Mouse (Mus musculus): ENCODE results near the gene Ebf4.

Ebf4 gene

DNA sequence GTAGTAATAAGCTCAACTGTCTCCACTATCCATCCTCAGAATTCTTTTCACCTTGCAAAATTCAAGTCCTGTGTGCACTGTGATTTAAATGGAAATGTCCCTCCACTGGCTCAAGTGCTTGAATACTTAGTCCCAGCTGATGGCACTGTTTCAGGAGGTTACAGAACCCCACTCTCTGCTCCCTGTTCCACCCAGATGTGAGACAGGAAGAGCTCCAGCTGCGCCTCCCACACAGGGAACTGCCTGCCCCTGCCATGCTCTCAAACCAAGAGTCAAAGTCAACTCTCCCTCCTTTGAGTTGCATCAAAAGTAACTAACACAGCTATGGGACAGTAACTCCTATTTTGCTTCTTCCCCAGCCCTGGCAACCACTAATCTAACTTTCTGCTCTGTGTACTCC is 91.2 kb downstream of the Ebf4 start:
- no peak for DNase-seq

DNA sequence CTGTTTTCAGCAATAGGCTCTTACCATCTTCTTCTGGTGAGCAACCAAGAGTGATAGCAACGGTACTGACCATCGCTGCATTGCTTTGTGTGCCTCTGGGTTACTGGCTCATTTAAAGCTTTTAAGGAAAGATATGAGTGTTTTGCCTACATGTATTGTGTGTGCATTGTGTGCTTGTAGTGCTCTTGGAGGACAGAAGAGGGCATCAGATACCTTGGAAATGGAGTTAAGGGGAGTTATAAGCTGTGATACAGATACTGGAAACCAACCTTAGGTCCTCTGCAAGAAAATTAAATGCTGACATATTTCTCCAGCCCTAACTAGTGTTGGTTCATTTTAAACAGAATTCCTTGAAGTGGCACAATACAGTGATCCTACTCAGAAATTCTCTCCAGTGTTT is 93.8 kb downstream of the Ebf4 start:
- no peak for DNase-seq

DNA sequence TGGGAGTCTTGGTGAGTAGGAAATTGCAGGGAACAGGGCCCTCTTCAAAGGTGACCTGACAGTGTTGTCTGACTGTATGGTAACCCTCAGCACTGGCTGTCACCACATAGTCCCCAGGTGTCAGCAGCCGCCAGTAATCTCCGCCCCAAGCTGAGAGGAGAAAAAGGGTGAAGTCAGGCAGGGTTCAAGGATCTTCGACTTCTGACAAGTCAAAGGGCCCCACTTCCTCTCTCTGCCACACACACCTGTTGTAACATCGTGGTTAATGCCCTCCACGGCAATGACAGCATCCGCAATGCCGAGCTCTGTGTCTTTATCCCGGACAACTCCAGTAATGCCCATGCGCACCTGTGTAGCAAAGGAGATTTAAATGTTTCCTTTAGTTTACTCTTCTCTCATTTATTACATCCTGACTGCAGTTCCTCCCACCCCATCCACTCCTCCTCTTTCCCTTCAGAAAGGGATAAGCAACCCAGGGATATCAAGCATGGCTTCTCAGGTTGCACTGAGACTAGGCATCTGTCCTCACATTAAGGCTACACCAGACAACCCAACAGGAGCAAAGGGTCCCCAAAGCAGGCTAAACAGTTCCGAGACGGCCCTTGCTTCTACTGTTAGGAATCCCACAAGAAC is 96.1 kb downstream of the Ebf4 start:
- DNase-seq, result no peak

DNA sequence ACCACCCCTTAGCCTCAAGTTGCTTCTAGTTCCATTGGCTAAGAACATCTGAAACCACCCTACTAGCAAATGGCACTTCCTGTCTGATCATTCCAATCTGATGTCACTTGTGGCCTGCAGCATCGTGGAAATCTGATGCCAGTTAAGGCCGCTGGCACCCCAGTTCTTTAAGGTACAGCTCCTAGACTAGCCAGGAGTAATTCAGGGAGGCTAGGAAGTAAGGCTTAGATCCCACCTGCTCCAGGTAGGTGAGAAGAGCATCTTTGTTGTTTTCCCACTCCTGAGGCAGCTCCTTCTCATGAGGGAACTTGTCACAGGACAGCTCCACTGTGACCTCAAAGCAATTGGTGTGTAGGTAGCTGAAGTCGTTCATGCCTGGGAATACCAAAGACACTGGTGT is 97.9 kb downstream of the Ebf4 start:
- no peak for DNase-seq

DNA sequence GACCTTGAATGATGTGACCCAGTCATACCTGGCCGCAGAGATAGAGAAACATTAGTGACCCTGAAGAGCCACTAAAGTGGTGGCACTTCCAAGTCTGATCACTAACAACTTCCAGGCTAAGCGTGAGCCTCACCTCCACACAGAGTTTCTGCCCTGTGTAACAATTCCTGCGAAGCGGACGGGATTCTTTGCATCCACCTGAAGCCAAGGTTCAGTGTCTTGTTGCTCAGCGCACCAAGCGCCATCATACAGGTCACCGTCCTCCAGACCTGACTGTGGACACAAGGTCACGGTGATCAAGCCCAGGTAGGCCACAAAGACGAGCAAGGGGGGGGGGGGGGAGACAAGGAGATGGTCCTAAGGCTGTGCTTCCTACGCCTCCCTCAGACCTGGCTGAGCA is 100.7 kb downstream of the Ebf4 start:
- no peak for DNase-seq

DNA sequence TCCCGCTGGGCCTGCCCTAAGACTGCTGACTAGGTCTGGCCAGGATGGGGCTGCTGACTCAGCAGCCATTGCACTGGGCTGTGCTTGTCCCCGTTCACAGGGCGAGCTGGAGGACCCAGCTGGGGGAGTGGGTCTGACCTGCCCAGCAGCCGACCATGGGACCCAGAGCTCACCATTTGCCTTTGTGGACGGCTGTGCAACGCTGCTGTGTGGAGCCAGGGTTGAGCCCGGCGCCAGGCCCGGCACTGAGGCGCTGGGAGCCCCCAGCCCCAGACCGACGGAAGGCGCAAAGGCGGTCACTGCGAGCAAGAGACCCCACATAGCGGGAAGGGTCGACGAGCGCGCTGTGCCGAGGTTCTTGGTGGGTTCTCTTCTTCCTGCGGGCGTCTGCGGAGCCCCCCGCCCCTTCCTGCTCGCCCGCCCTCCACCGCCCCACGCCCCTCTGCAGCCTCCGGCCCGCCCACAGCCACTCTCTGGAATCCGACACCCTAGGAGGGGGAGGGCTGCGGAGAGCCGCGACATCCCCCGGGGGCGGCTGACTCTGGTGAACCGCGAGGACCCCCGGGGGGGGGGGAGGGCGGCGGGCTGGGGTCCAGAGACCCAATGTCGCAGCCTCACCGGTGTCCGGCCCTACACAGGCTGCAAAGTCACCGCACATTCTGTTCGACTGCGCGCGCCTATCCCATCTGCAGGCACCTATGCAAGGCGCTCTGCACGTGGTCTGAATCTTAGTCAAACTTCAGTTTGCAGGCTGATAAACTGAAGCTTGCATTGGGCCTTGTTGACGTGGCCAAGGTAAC is 102.4 kb downstream of the Ebf4 start, which contains the start of gene Cpxm1:
Gene Cpxm1 (minus strand): TSS at position 389 of the 800 bp plus-strand sequence.
- DNase-seq, result peak; percentile 53

DNA sequence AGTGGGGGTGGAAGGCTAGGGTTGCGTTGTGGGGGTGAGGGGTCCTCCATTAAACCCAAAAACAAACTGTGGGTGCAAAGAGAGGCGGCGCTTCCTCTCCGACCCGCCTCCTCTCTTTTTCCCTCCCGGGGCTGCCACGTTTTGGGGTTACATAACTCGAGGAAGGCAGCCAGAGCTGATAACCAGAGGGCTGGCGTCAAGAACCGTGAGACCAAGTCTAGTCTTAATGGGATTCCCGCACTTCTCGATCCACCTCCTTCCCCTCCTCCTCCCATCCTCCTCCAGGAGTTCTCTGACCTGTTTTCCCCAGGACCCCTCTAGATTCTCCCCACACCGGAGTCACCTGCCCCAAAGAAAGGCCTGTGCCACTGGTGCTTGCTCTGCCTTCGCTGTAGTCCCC is 103.1 kb downstream of the Ebf4 start:
- no peak for DNase-seq

DNA sequence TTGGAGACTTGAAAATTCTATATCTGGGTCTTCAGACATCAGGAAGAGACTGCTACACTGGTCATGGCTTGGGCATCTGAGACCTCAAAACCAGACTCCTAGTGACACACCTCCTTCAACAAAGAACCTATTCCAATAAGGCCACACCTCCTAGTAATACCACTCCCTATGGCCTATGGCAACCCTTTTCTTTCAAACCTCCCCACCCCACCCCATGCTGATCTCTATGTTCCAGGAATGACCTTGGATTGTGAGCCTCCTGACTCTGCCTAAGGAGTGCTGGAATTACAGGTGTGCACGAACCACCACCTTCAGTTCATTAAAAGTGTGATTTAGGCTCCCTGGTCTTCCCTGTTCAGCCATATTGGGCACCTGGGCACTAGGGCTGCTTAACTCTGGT is 105.1 kb downstream of the Ebf4 start:
- DNase-seq, result no peak

DNA sequence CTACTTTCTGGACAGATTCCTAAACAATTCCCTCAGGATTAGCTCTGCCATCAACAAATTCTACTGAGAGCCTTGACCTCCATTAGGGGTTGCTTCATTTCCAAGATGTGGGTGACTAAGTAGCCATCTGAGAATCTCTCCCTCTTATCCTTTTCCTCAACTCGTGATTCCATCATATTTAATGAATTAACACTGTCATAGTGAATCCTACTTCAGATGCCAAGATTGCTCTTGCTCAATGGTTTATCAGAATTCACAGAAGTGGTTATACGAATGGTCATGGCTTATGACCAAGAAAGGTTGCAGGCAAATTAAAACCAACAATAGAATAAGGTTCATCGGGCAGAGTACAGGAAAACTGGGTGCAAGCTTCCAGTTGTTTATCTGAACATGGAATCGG is 106.9 kb downstream of the Ebf4 start:
- no peak for DNase-seq

DNA sequence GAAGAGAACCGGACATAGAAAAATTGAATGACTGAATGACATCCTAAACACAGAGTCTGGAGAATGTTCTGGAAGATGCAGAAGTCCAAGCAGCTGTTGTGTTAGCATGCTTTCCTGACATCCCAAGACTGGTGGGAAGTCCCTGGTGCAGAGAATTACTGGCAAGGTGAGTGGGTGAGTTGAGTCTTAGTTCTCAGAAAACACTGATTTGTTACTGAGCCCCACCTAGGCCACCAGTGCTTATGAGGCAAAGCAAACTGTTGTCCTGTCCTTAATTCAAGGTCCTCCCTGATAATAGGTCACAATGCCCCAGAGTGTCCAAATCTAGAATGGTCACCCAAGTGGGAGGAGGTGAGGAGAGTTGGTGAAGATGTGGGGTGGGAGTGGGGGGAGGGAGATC is 110.0 kb downstream of the Ebf4 start, which contains the start of the genes Gm28372 and 1700020A23Rik:
Gene Gm28372 (plus strand): TSS at position 301 of the 400 bp plus-strand sequence.
Gene 1700020A23Rik (plus strand): TSS at position 321 of the 400 bp plus-strand sequence.
- no peak for DNase-seq

DNA sequence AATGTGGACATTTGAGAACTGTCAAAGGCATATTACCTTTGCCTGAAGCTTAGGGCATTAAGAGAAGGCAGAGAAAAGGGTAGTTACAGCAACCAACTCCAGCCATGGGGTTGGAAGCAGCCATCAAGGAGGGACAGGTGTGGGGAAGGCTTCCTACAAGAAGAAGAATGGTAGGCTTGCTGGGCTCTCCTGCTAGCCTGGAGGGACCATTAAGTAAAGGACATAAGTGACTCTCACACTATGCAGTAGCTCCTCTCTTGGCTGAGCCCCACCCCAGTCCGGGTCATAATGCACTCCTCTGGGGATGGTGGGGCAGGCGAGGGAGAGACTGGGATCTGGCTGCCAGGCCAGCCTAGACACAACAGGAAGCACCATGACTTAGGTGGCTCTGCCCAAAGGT is 111.2 kb downstream of the Ebf4 start, which contains the start of gene Tmem239:
Gene Tmem239 (plus strand): TSS at position 301 of the 400 bp plus-strand sequence.
- DNase-seq, result no peak

DNA sequence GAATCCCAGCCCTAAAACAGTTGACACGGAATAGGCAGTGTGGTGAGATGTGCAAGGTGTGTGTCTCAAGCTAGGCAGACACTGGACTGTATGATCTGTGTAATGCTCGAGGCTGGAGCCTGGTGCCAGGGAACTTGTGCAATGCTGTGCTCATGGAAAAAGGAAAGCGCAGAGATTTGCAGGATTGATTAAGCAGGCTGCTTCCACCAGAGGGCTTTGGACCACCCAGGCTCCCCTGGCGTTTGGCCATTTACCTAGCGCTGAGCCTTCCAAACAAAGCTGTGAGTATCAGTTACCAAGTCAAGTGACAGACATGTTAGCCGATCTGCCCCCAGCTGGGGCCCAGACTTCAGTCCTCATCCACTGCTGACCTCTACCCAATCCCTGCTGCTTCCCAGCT is 113.2 kb downstream of the Ebf4 start:
- no peak for DNase-seq

DNA sequence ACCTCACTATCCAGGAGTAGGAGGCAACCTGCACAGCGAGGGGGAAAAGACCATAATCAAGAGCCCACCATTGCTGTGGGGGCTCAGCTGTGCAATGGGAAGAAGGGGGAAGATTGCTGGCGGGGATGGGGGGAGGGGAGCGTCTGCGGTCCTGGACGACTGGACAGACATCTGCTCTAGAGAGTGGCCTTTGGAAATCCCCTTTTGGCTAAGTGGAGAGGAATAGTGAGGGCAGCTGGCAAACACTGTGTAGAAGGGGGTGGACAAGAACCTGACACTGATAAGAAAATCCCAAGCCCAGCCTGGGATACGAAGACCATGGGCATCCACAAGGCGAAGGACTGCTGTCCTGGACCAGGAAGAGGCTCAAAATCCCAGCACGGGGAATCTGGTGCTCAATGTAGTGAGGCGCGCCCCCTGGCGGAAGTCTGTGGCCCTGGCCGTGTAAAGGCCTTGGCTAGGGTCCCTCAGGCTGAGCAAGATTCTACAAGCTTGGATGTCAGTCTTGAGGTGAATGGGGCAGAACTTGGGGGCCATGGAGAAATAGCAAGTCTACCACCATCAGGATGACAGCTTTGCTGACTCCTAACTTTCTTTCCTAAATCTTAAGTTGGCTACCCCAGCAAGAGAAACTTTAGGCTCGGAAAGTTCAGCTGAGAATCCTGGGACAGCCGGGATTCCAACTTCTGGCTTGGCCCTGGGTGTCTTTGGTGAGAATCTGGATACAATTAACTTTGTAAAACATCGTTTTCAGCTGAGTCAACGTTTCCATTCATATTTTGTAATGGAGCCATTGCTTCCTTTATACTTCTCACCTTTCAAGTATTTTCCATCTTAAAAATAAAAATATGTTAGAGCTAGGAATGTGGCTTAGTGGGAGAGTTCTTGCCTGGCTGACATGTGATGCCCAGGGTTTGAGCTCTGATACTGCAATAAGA is 116.9 kb downstream of the Ebf4 start:
- peak; percentile 78 for DNase-seq

DNA sequence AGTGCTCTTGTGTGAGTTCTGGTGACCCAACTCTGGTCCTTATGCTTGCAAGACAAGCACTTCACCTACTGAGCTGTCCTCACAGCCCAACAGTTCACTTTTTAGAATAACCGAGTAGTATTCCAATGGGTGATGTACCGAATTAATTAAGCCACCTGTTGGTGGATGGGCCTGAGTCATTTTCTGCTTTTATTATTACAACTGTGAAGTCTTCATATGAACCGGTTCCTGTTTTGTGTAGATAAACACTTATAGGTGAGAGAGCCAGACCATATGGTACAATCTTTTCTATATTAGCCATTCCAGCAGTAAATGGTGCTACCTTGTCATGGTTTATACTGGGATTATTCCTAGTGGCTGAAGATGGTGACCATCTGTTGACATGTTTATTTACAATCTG is 117.8 kb downstream of the Ebf4 start:
- DNase-seq, result no peak

DNA sequence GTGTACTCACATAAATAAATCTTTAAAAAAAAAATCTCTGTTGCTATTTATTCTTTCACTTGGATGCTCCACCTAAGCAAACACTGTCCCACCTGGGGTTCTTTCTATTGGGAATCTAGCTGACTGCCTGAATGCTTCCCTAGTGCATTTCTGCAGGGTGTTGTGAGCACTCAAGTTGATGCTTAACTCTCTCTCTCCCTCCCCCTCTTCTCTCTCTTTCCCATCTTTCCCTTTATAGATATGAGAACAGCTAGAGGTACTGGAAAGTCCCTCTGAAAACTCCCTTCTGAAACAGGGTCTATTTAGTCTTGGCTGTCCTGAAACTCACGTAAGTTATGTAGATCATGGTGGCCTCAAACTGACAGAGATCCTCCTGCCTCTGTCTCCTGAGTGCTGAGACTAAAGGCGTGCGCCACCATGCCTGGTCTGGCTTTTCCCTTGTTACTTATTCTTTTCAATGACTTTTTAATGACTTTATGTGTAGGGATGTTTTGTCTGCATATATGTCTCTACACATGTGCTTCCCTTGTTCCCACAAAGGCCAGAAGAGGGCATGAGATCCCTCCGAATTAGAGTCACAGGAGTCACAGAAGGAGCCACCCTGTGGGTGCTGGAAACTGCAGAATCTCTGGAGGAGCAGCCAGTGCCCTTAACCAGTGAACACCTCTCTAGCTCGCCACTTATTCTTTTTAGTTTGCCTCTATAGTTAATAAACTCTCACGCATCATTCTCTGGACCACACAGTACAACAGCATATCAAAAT is 119.3 kb downstream of the Ebf4 start:
- no peak for DNase-seq
